Mouse (Mus musculus) forebrain, embryonic 12.5 days (tissue): ENCODE results near the gene Olfr281. TPM values are rescaled to one million over a fixed set of nuclear protein-coding genes. Genes with fewer than 3 reads are reported as not detected.
"Not testable (repeated sequence)": the region's sequence is repeated elsewhere in the genome, so short reads cannot be mapped to it uniquely, and the experiment has no call there.

ENCODE experiments used
- ATAC-seq: fragments of 200-750 bp; cut with Nextera tagmentation; 2 replicates; pipeline ENCODE4 v1.8.0; 2017; ENCODE audit warnings: moderate TSS enrichment; ENCODE audit not compliant: low FRiP score
- H3K27ac ChIP-seq: fragments of 300-500 bp; sonication (generic); 2 replicates; pipeline ENCODE4 v1.5.1; 2016; ENCODE audit warnings: mild to moderate bottlenecking
- H3K27me3 ChIP-seq: fragments of 300-500 bp; sonication (generic); 2 replicates; pipeline ENCODE4 v1.6.1; 2016; ENCODE audit warnings: mild to moderate bottlenecking
- H3K36me3 ChIP-seq: fragments of 300-500 bp; sonication (generic); replicated peaks from 2 replicates; pipeline ENCODE4 v1.6.1; 2016; ENCODE audit warnings: mild to moderate bottlenecking
- H3K4me1 ChIP-seq: fragments of 300-500 bp; sonication (generic); 2 replicates; pipeline ENCODE4 v1.6.1; 2016
- H3K4me2 ChIP-seq: fragments of 300-500 bp; sonication (generic); 2 replicates; pipeline ENCODE4 v1.6.1; 2016; ENCODE audit warnings: mild to moderate bottlenecking, moderate library complexity
- H3K4me3 ChIP-seq: fragments of 300-500 bp; sonication (generic); replicated peaks from 2 replicates; pipeline ENCODE4 v1.5.1; 2016; ENCODE audit warnings: mild to moderate bottlenecking
- H3K9ac ChIP-seq: fragments of 300-500 bp; sonication (generic); 2 replicates; pipeline ENCODE4 v1.6.1; 2016; ENCODE audit warnings: mild to moderate bottlenecking
- H3K9me3 ChIP-seq: fragments of 300-500 bp; sonication (generic); 2 replicates; pipeline ENCODE4 v1.6.1; 2016
- WGBS: fragments of 180-500 bp; shearing (Covaris S2); methylation state at CpG from one replicate; pipeline ENCODE4 v1.1.7; 2016; 5-methylcytosine and 5-hydroxymethylcytosine counted together
- polyA plus RNA-seq: library from polyadenylated mRNA; unstranded; fragments of >200 nt; fragmentation: Nextera tagmentation; extraction: Ambion mirVana; gene quantifications from 2 replicates; pipeline ENCODE4 v1.2.1, GENCODE M21; 2016

Olfr281 gene
- 0.05 TPM in 1 of 2 replicates, not detected in the other for polyA plus RNA-seq

DNA sequence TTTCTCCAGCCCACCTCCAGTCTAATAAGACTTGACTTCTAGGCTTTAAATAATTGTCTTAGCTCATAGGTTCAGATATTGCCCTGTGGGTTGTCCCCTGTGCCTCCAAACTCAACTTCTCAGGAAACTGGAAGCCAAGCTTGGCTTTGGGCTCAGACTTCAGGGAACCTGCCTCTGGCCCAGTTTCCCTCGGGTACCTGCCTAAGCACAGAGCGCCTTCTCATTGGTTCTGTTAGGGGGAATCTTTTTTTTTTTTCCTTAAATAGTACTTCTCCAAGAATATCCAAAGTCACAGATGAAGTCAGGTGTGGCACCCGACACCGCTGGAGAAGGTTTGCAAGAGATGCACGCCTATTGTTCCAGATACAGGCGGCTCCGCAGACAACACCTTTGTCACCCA is at the start of gene Olfr281:
Olfr281 (plus strand) TSS at position 301 of the 400 bp plus-strand sequence.
- ATAC-seq, result no peak
- WGBS, result 89% methylated on average over 7 of the region's 7 CpGs
- Histone ChIP-seq H3K27ac (no peak within 1 kb of the TSS), H3K36me3 (no peaks in the 10 kb centered on the region), H3K4me3 (no peak within 1 kb of the TSS), H3K9ac (no peak within 1 kb of the TSS), H3K4me2 (no peak within 1 kb of the TSS), H3K4me1 (no peaks in the 10 kb centered on the region), H3K27me3 (no peaks in the 10 kb centered on the region), H3K9me3 (no peaks in the 10 kb centered on the region)

DNA sequence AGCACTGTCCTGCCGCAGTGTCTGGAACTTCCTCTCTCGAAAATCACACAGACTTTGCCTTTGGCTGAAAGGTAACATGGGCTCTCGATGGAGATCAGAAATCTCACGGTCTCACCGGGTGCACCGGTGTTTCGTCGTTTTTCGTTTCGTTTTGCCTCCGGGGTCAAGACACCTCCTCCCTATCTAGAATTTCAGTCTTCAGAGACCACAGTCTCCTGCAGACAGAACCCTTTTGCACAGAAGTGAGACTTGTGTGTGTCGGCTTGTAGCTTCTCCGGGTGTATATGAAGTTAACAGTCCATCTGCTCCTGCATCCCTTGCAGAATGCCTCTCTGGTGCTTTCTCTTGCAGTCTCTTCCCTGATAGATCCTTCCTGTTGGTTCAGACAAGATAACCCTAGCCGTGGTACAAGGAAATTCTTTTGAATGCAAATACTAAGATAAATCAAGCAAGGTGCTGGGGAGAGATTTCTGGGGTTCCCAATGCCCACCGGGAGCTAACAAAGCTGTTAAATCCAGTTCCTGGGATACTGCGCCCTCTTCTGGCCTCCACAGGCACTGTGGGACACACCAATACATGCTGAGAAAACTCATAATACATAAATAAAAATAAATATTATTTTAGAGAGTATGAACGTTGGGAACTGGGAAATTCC is 43.9 kb upstream of the Olfr281 start:
- Histone ChIP-seq H3K27me3 (no peaks in the 10 kb centered on the region), H3K4me1 (no peaks in the 10 kb centered on the region), H3K36me3 (no peaks in the 10 kb centered on the region), H3K27ac (no peak overlapping the region), H3K4me2 (no peak overlapping the region), H3K4me3 (no peak overlapping the region), H3K9ac (no peak overlapping the region), H3K9me3 (no peaks in the 10 kb centered on the region)
- WGBS, result 74% methylated on average over 17 of the region's 17 CpGs
- ATAC-seq, result no peak

GRCm38 (mm10) chr15:98409635-98410034 is 42.8 kb upstream of the Olfr281 start:
- 93% methylated on average over 2 of the region's 2 CpGs for WGBS
- Histone ChIP-seq H3K4me2 (no peak overlapping the region), H3K36me3 (no peaks in the 10 kb centered on the region), H3K9me3 (no peaks in the 10 kb centered on the region), H3K4me3 (no peak overlapping the region), H3K9ac (no peak overlapping the region), H3K4me1 (no peaks in the 10 kb centered on the region), H3K27me3 (no peaks in the 10 kb centered on the region), H3K27ac (no peak overlapping the region)
- ATAC-seq, result no peak

DNA sequence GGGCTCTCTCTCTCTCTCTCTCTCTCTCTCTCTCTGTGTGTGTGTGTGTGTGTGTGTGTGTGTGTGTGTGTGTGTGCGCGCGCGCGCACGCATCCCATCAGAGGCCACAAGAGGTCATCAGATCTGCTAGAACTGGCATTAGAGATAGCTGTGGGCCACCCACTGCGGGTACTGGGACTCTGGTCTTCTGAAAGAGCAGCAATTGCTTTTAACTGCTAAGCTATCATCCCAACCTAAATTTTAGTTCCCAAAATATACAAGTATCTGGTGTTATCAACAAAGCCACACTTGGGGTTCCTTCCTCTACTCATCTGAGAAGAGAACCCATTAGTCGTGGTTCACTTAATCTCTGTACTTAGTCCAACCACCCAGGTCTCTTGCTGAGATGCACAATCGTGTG is 42.1 kb upstream of the Olfr281 start:
- H3K27ac ChIP-seq, result no peak overlapping the region
- H3K36me3 ChIP-seq, result no peaks in the 10 kb centered on the region
- H3K27me3 ChIP-seq, result no peaks in the 10 kb centered on the region
- H3K9me3 ChIP-seq, result no peaks in the 10 kb centered on the region
- 92% methylated on average over 5 of the region's 9 CpGs for WGBS
- no peak overlapping the region for H3K9ac ChIP-seq
- no peaks in the 10 kb centered on the region for H3K4me1 ChIP-seq
- H3K4me2 ChIP-seq, result no peak overlapping the region
- no peak for ATAC-seq
- H3K4me3 ChIP-seq, result no peak overlapping the region

DNA sequence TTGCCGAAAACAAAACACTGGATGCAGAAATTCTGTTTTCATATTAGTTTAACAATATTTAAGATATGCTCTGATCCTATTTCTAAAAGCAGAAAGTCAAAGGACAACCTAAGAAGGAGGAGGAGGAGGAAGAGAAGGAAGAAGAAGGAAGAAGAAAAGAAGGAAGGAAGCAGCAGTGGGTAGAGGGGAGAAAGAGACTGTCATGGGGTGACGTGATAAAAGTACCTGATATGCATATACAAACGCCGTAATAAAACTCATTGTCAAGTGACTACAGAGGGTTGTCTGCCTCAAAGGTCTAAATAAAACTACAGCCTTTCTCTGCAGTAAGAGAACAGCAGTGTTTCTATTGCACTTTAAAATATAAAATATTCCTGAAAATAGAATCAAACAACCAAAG is 36.4 kb upstream of the Olfr281 start:
- no peaks in the 10 kb centered on the region for H3K27me3 ChIP-seq
- no peak overlapping the region for H3K4me3 ChIP-seq
- no peak overlapping the region for H3K27ac ChIP-seq
- H3K36me3 ChIP-seq, result no peaks in the 10 kb centered on the region
- H3K4me1 ChIP-seq, result no peaks in the 10 kb centered on the region
- no peak overlapping the region for H3K4me2 ChIP-seq
- 85% methylated on average over 4 of the region's 4 CpGs for WGBS
- H3K9me3 ChIP-seq, result no peaks in the 10 kb centered on the region
- no peak for ATAC-seq
- no peak overlapping the region for H3K9ac ChIP-seq

- not testable (repeated sequence) for H3K27me3 ChIP-seq
Measured at GRCm38 (mm10) chr15:98416802-98417201, 35.6 kb upstream of the Olfr281 start.

DNA sequence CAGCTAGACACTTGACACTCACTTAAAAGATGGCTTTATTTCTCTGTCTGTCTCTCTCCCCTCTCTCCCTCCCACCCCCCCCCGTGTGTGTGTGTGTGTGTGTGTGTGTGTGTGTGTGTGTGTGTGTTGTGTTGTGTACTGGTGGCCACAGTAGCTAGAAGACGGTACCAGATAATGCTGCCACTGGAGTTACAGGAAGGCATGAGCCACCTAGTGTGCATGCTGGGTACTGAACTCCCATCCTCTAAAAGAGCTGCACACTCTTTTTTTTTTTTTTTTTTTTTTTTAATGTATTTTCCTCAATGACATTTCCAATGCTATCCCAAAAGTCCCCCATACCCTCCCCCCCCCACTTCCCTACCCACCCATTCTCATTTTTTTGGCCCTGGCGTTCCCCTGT is 35.1 kb upstream of the Olfr281 start:
- not testable (repeated sequence) for ATAC-seq, H3K4me2 ChIP-seq, H3K36me3 ChIP-seq, H3K4me3 ChIP-seq, H3K9me3 ChIP-seq, H3K9ac ChIP-seq, H3K27ac ChIP-seq, H3K27me3 ChIP-seq, H3K4me1 ChIP-seq
- WGBS, result 83% methylated on average over 1 of the region's 3 CpGs

More at GRCm38 (mm10) chr15:98416802-98417201, 35.6 kb upstream of the Olfr281 start:
- not testable (repeated sequence) for H3K4me2 ChIP-seq, H3K9me3 ChIP-seq, ATAC-seq, H3K36me3 ChIP-seq, H3K4me1 ChIP-seq, H3K9ac ChIP-seq, H3K4me3 ChIP-seq, H3K27ac ChIP-seq

- WGBS, result 86% methylated on average over 6 of the region's 7 CpGs
Measured at GRCm38 (mm10) chr15:98418096-98418495, 34.3 kb upstream of the Olfr281 start.

DNA sequence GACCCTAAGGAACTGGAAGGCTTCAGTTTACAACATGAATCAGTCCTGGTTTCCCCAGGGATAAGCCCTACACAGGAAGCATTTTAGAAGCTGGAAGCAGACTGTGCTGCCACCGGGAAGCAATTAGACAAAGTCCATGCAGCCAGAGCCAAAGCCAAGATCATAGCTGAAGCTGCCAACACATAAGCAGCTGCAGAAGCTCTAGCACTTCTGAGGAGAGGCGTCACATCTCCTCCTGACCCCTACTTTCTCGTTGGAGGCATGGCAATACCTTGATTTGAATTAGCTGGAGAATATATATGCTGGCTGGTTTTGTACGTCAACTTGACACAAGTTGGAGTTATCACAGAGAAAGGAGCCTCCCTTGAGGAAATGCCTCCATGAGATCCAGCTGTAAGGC is 31.5 kb upstream of the Olfr281 start:
- H3K27ac ChIP-seq, result no peak overlapping the region
- no peak for ATAC-seq
- no peak overlapping the region for H3K4me3 ChIP-seq
- no peak overlapping the region for H3K9ac ChIP-seq
- H3K4me2 ChIP-seq, result no peak overlapping the region
- H3K27me3 ChIP-seq, result no peaks in the 10 kb centered on the region
- whole genome bisulfite sequencing, result 82% methylated on average over 4 of the region's 4 CpGs
- H3K9me3 ChIP-seq, result no peaks in the 10 kb centered on the region
- H3K36me3 ChIP-seq, result no peaks in the 10 kb centered on the region
- peaks cover 12% of the 10 kb centered on the region for H3K4me1 ChIP-seq

More at GRCm38 (mm10) chr15:98418096-98418495, 34.3 kb upstream of the Olfr281 start:
- no peaks in the 10 kb centered on the region for H3K36me3 ChIP-seq
- no peak overlapping the region for H3K27ac ChIP-seq
- H3K27me3 ChIP-seq, result no peaks in the 10 kb centered on the region
- no peak for ATAC-seq
- H3K4me3 ChIP-seq, result no peak overlapping the region
- H3K4me2 ChIP-seq, result no peak overlapping the region
- H3K9ac ChIP-seq, result no peak overlapping the region
- H3K9me3 ChIP-seq, result no peaks in the 10 kb centered on the region
- no peaks in the 10 kb centered on the region for H3K4me1 ChIP-seq

- Histone ChIP-seq H3K27ac (no peak overlapping the region), H3K27me3 (0 out of 2 replicates have a peak, but pooled peaks cover 3% of the 10 kb centered on the region), H3K9ac (no peak overlapping the region), H3K4me2 (no peak overlapping the region), H3K4me1 (peaks cover 12% of the 10 kb centered on the region), H3K4me3 (no peak overlapping the region), H3K36me3 (no peaks in the 10 kb centered on the region), H3K9me3 (no peaks in the 10 kb centered on the region)
- ATAC-seq, result no peak
- WGBS, result 68% methylated on average over 14 of the region's 14 CpGs
Measured at GRCm38 (mm10) chr15:98424326-98424725, 28.1 kb upstream of the Olfr281 start.

DNA sequence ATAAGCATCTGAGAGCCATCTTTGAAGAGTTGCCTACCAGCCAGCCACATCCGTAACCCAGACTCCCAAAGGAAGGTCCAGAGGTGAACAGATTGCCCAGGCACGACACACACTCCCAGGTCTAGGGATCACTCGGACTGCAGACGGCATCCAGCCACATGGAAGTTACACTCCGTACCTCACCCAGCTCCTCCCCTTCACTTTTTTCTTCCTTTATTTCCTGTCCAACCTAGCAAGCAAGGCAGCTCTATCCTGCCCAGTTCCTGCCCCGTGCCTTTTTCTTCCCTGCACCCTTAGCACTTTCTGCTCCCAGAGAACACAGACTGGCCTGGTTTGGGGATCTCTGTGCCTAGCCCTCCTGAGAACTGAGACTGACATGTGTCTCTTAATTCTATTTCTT is 27.6 kb upstream of the Olfr281 start:
- no peaks in the 10 kb centered on the region for H3K36me3 ChIP-seq
- H3K4me3 ChIP-seq, result no peak overlapping the region
- H3K27me3 ChIP-seq, result 0 out of 2 replicates have a peak, but pooled peaks cover 3% of the 10 kb centered on the region
- H3K9ac ChIP-seq, result no peak overlapping the region
- ATAC-seq, result no peak
- no peaks in the 10 kb centered on the region for H3K9me3 ChIP-seq
- no peak overlapping the region for H3K27ac ChIP-seq
- WGBS, result 76% methylated on average over 6 of the region's 6 CpGs
- H3K4me1 ChIP-seq, result peaks cover 12% of the 10 kb centered on the region
- no peak overlapping the region for H3K4me2 ChIP-seq

- H3K27me3 ChIP-seq, result 0 out of 2 replicates have a peak, but pooled peaks cover 3% of the 10 kb centered on the region
- H3K4me3 ChIP-seq, result no peak overlapping the region
- no peaks in the 10 kb centered on the region for H3K36me3 ChIP-seq
- peaks cover 12% of the 10 kb centered on the region for H3K4me1 ChIP-seq
- no peaks in the 10 kb centered on the region for H3K9me3 ChIP-seq
- H3K9ac ChIP-seq, result no peak overlapping the region
- H3K27ac ChIP-seq, result no peak overlapping the region
- ATAC-seq, result no peak
- H3K4me2 ChIP-seq, result no peak overlapping the region
- WGBS, result 93% methylated on average over 7 of the region's 7 CpGs
Measured at GRCm38 (mm10) chr15:98425188-98425587, 27.2 kb upstream of the Olfr281 start.

DNA sequence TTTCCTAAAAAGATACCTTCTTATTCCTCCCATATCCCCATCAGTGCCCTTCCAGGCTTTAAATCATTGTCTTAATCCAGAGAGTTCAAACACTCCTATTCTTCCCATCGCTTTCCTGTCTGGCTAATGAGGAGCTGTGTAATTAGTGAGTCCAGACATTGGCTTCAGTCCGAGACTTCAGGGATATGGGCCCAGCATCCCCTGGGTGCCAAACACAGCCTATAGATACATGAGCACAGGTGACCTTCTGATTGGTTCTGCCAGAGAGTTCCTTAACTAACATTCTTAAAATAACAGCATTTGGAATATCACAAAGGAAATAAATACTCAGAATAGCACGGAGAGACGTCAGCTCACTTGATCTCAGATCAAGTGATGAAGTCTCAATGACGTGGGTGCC is 21.5 kb upstream of the Olfr281 start, which contains the start of gene Olfr282:
Olfr282 (plus strand) TSS at position 301 of the 400 bp plus-strand sequence.
- H3K4me1 ChIP-seq, H3K27me3 ChIP-seq, H3K4me2 ChIP-seq, ATAC-seq, H3K27ac ChIP-seq, H3K9ac ChIP-seq, H3K9me3 ChIP-seq, H3K4me3 ChIP-seq, H3K36me3 ChIP-seq: not testable (repeated sequence)
- WGBS, result 75% methylated on average over 5 of the region's 5 CpGs
